Mouse (Mus musculus): ENCODE data around the gene Abca7. TPM values are rescaled to one million over a fixed set of nuclear protein-coding genes. Genes with fewer than 3 reads are reported as not detected.
"Not testable (repeated sequence)": the region's sequence is repeated elsewhere in the genome, so short reads cannot be mapped to it uniquely, and the experiment has no call there.

Abca7 gene
- total RNA-seq, 1 experiment from 2014 or later = 15.5 TPM

- ATAC-seq (replicated peaks; ENCODE audit: low read depth, poor library complexity, severe bottlenecking) = no peak
Measured at GRCm38 (mm10) chr10:80035686-80036085, 39.4 kb downstream of the Abca7 start.

- ATAC-seq (replicated peaks; ENCODE audit: low read depth, poor library complexity, severe bottlenecking) = no peak
Measured at GRCm38 (mm10) chr10:80036832-80037231, 40.5 kb downstream of the Abca7 start.

GRCm38 (mm10) chr10:80039559-80039979, 43.3 kb downstream of the Abca7 start, which contains the start of gene Polr2e:
TSS of gene Polr2e (minus strand) at chr10:80039795.
- peak; percentile 93 for ATAC-seq (replicated peaks; ENCODE audit: low read depth, poor library complexity, severe bottlenecking)

GRCm38 (mm10) chr10:80041409-80042060, 45.2 kb downstream of the Abca7 start:
- not testable (repeated sequence) for ATAC-seq (replicated peaks; ENCODE audit: low read depth, poor library complexity, severe bottlenecking)

- ATAC-seq (replicated peaks; ENCODE audit: low read depth, poor library complexity, severe bottlenecking) = no peak
Measured at GRCm38 (mm10) chr10:80044087-80044486, 47.8 kb downstream of the Abca7 start.

GRCm38 (mm10) chr10:80045364-80045763, 49.1 kb downstream of the Abca7 start:
- not testable (repeated sequence) for ATAC-seq (replicated peaks; ENCODE audit: low read depth, poor library complexity, severe bottlenecking)

- ATAC-seq (replicated peaks; ENCODE audit: low read depth, poor library complexity, severe bottlenecking) = no peak
Measured at GRCm38 (mm10) chr10:80045766-80046165, 49.5 kb downstream of the Abca7 start.

- ATAC-seq (replicated peaks; ENCODE audit: low read depth, poor library complexity, severe bottlenecking) = no peak
Measured at GRCm38 (mm10) chr10:80047041-80047565, 50.8 kb downstream of the Abca7 start, which contains the start of gene Gpx4. TSS of gene Gpx4 (plus strand) at chr10:80047166.

- no peak for ATAC-seq (replicated peaks; ENCODE audit: low read depth, poor library complexity, severe bottlenecking)
Measured at GRCm38 (mm10) chr10:80048396-80048795, 52.1 kb downstream of the Abca7 start.

- no peak for ATAC-seq (replicated peaks; ENCODE audit: low read depth, poor library complexity, severe bottlenecking)
Measured at GRCm38 (mm10) chr10:80048834-80049233, 52.5 kb downstream of the Abca7 start.

- ATAC-seq (replicated peaks; ENCODE audit: low read depth, poor library complexity, severe bottlenecking) = no peak
Measured at GRCm38 (mm10) chr10:80050244-80050643, 54.0 kb downstream of the Abca7 start.

GRCm38 (mm10) chr10:80050885-80051617, 54.8 kb downstream of the Abca7 start:
- ATAC-seq (replicated peaks; ENCODE audit: low read depth, poor library complexity, severe bottlenecking) = no peak

GRCm38 (mm10) chr10:80051618-80052373, 55.5 kb downstream of the Abca7 start:
- ATAC-seq (replicated peaks; ENCODE audit: low read depth, poor library complexity, severe bottlenecking) = peak; percentile 7

GRCm38 (mm10) chr10:80052374-80052764, 56.1 kb downstream of the Abca7 start:
- ATAC-seq (replicated peaks; ENCODE audit: low read depth, poor library complexity, severe bottlenecking) = no peak

GRCm38 (mm10) chr10:80053259-80053780, 57.0 kb downstream of the Abca7 start:
- ATAC-seq (replicated peaks; ENCODE audit: low read depth, poor library complexity, severe bottlenecking) = peak; percentile 90

GRCm38 (mm10) chr10:80053831-80054815, 57.8 kb downstream of the Abca7 start:
- no peak for ATAC-seq (replicated peaks; ENCODE audit: low read depth, poor library complexity, severe bottlenecking)

- ATAC-seq (replicated peaks; ENCODE audit: low read depth, poor library complexity, severe bottlenecking) = not testable (repeated sequence)
Measured at GRCm38 (mm10) chr10:80054911-80055310, 58.6 kb downstream of the Abca7 start.

GRCm38 (mm10) chr10:80055364-80055763, 59.1 kb downstream of the Abca7 start:
- ATAC-seq (replicated peaks; ENCODE audit: low read depth, poor library complexity, severe bottlenecking) = no peak

- no peak for ATAC-seq (replicated peaks; ENCODE audit: low read depth, poor library complexity, severe bottlenecking)
Measured at GRCm38 (mm10) chr10:80055891-80056290, 59.6 kb downstream of the Abca7 start.
